Mouse (Mus musculus) E14TG2a.4 (cell line): ENCODE measurements around the gene Mrps6.

Experiments
- CTCF ChIP-seq: conservative IDR thresholded peaks from 2 replicates; pipeline ENCODE4 v1.5.1; 2014; ENCODE audit warnings: low read length
- NANOG ChIP-seq: IDR thresholded peaks from 2 replicates; pipeline ENCODE4 v1.6.1; 2014; ENCODE audit warnings: borderline replicate concordance, low read length, mixed read lengths
- POU5F1 ChIP-seq: IDR thresholded peaks from 2 replicates; pipeline ENCODE4 v1.6.1; 2014; ENCODE audit warnings: low read length, borderline replicate concordance

DNA sequence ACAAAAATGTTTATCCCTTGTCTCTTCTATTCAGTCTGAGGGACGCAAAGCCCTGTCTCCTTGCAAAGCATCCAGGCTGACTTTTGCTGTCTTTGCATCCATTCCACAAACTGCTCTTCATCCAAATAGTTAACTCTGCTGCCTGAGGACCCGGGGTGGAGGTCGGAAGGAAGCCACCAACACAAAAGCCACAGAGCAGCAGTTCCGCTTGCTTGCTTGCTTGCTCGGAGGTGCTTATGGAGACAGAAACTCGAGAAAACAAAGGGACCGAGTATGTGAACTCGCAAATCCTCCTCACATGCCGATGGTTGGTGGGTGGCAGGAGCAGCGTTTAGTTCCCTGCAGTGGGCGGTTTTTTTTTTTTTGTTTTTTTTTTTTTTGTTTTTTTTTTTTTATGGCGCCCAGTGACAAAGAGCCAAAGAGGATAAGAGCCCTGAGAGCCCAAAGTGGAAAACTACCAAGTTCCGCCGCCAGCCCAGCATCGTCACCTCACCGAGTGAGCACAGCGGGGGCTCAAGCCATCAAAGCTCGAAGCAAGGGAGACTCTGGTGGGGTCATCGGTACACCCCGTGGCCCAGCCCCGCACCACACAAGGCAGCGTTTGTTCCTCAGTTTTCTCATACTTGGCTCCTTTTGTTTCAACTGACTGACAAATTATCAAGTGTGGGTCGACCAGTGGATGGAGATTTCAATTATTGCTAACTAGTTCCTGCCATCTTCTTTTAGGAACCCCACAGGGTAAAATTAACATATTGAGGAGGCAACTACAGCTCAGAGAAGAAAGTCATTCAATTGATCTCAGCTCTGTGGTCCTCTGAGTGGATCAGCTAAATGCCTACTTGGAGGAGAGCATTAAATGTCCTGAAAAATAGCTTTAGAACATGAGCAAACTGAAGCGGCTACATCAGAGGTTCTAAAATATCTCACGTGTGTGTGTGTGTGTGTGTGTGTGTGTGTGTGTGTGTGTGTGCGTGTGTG, 38.6 kb upstream of the Mrps6 start:
- TF ChIP-seq CTCF (no peak), POU5F1 (no peak), NANOG (no peak)
